In the genomic region with DNA sequence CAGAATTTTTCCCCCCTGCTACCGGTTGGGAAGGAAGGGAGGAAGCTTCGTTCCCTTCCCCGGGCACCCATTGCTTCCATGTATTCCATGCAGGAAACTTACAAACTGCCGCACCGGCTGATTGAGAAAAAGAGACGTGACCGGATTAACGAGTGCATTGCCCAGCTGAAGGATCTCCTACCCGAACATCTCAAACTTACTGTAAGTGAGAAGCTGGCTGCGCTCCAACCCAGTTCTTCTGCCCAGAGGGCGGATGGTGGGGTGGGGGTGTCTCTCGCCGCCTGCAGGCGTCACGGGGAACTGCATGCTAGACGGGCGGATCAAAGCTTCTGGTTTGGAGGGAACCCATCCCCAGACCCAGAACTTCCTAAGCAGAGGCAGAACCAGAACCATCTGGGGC, we compare ENCODE assay signal across 8 mouse cellular contexts. TPM values are rescaled to one million over a fixed set of nuclear protein-coding genes. Genes with fewer than 3 reads are reported as not detected.
DNase-seq lines count a peak whose midpoint lies in the region; ATAC-seq and TF ChIP-seq lines count a peak whose summit lies in the region.

No protein-coding gene starts in this region.

- ATAC-seq in hindbrain, postnatal 0 days: no peak
- ATAC-seq in megakaryocyte, adult 5-6 weeks (ENCODE audit: poor library complexity, severe bottlenecking): peak; percentile 37

- no peaks in the 10 kb centered on the region for H3K9me3 ChIP-seq in hindbrain, postnatal 0 days (ENCODE audit: low read length)

- H3K4me1 ChIP-seq in hindbrain, postnatal 0 days (ENCODE audit: insufficient read depth, low read length): peaks cover 6% of the 10 kb centered on the region; the same call in 1 of the 2 replicates

- intact Hi-C loops in gastrocnemius, adult 2 months (cut with DNase I): loop anchor here (2.0 kb wide), 2 partner anchors 91 to 205 kb away; no protein-coding TSS in a partner anchor

- peak overlapping the region; percentile 90 for H3K4me2 ChIP-seq in hindbrain, postnatal 0 days (ENCODE audit: low read depth, low read length)

- H3K9ac ChIP-seq in hindbrain, postnatal 0 days (replicated peaks; ENCODE audit: low read length): peak overlapping the region; percentile 74

- TF ChIP-seq CTCF in gastrocnemius, adult 2 months (IDR thresholded peaks at IDR 0.05): peak; percentile 100
- TF ChIP-seq CTCF in hindbrain, postnatal 0 days (IDR thresholded peaks at IDR 0.05; ENCODE audit: low read depth): peak; percentile 93

- 0% methylated on average over 17 of the region's 17 CpGs for WGBS in hindbrain, postnatal 0 days

- peak; percentile 98 for DNase-seq in NIH3T3 (ENCODE audit: low read depth)
- DNase-seq in cerebellum, postnatal 36 days: peak; percentile 93 to 95
- peak; percentile 98 for DNase-seq in gastrocnemius, adult 2 months
- peak; percentile 91 for DNase-seq in hindbrain, postnatal 0 days (ENCODE audit: low spot score)
- peak; percentile 83 to 88 for DNase-seq in left cerebral cortex, adult 8-10 months (ENCODE audit: low spot score in 2 of 2)
- peak; percentile 94 for DNase-seq in right cerebral cortex, adult 2 months (ENCODE audit: low spot score in 2 of 2)
- peak; percentile 80 for DNase-seq in urinary bladder, postnatal 10 days (ENCODE audit: low spot score)

- H3K36me3 ChIP-seq in hindbrain, postnatal 0 days (ENCODE audit: insufficient read depth, low read length): no peaks in the 10 kb centered on the region; the same call in 1 of the 2 replicates

- peak overlapping the region; percentile 88 for H3K4me3 ChIP-seq in gastrocnemius, adult 2 months
- peak overlapping the region; percentile 50 for H3K4me3 ChIP-seq in hindbrain, postnatal 0 days (ENCODE audit: low read length)

- no peaks in the 10 kb centered on the region for H3K27me3 ChIP-seq in hindbrain, postnatal 0 days (ENCODE audit: insufficient read depth, low read length)

- peak overlapping the region; percentile 100 for H3K27ac ChIP-seq in gastrocnemius, adult 2 months
- peak overlapping the region; percentile 94 for H3K27ac ChIP-seq in hindbrain, postnatal 0 days

RNA-seq across cellular contexts. Expression of gene Bhlhe40, which starts 1.0 kb away (rescaled TPM):
- 100 to 1,000 TPM in 1 of 2 experiments, 10 to 100 TPM in 1; 70.0 to 124 TPM for total RNA-seq in gastrocnemius, adult 2 months (2021)
- 3.8 and 7.7 TPM in 2 replicates for total RNA-seq in hindbrain, postnatal 0 days (2014; rRNA removed)
- polyA plus RNA-seq in hindbrain, postnatal 0 days (2015; fragmentation: Nextera tagmentation; extraction: Ambion mirVana): 6.0 and 6.4 TPM in 2 replicates
- 100 to 1,000 TPM in 3 of 4 experiments, 10 to 100 TPM in 1; 92.2 to 130 (median 111) TPM for total RNA-seq in left cerebral cortex, adult 8-10 months (2022)
- total RNA-seq in megakaryocyte, adult 5-6 weeks (2015): 5.7 and 11.9 TPM in 2 replicates
- total RNA-seq in megakaryocyte, adult 5-6 weeks (2017): 11.6 and 14.3 TPM in 2 replicates
